Mouse (Mus musculus) ES-E14 (cell line): ENCODE results near the gene Gatad2a. TPM values are rescaled to one million over a fixed set of nuclear protein-coding genes. Genes with fewer than 3 reads are reported as not detected.

Experiments used
- DNase-seq: peaks from one replicate; pipeline ENCODE4 v3.0.0-alpha.2; 2013; ENCODE audit warnings: low read depth, low spot score
- H3K27ac ChIP-seq: 2 replicates; pipeline ENCODE4 v1.5.1; 2012; ENCODE audit warnings: low read depth, mild to moderate bottlenecking, low read length, moderate library complexity, mixed read lengths; ENCODE audit not compliant: poor library complexity, insufficient read depth, severe bottlenecking
- H3K36me3 ChIP-seq: 2 replicates; pipeline ENCODE4 v1.6.1; 2012; ENCODE audit warnings: mild to moderate bottlenecking, low read length, moderate library complexity, mixed read lengths; ENCODE audit not compliant: control insufficient read depth, poor library complexity, insufficient read depth, severe bottlenecking
- H3K4me1 ChIP-seq, 2 experiments: fragments of 150-350 bp in 1 of 2; sonication (generic) in 1 of 2; 2 replicates each; pipeline ENCODE4 v1.6.1; 2012; ENCODE audit warnings: low read length in 2 of 2, mild to moderate bottlenecking in 1 of 2, mixed read lengths in 1 of 2; ENCODE audit not compliant: control insufficient read depth in 2 of 2, insufficient read depth in 2 of 2, poor library complexity in 1 of 2
- H3K4me3 ChIP-seq, 2 experiments: fragments of 150-350 bp in 1 of 2; sonication (generic) in 1 of 2; 2 replicates each; pipeline ENCODE4 v1.5.1; 2012; ENCODE audit warnings: low read length in 2 of 2, low read depth in 1 of 2, mild to moderate bottlenecking in 1 of 2, mixed read lengths in 1 of 2; ENCODE audit not compliant: insufficient read depth in 1 of 2, poor library complexity in 1 of 2, severe bottlenecking in 1 of 2
- H3K9ac ChIP-seq: 2 replicates; pipeline ENCODE4 v1.6.1; 2012; ENCODE audit warnings: low read depth, mild to moderate bottlenecking, low read length, mixed read lengths; ENCODE audit not compliant: poor library complexity, insufficient read depth, severe bottlenecking
- H3K9me3 ChIP-seq: fragments of 150-350 bp; sonication (generic); 2 replicates; pipeline ENCODE4 v1.6.1; 2012; ENCODE audit warnings: low read depth, mild to moderate bottlenecking, low read length; ENCODE audit not compliant: control insufficient read depth, insufficient read depth
- CHD2 ChIP-seq: IDR thresholded peaks from 2 replicates; pipeline ENCODE4 v1.6.1; 2014; ENCODE audit warnings: mild to moderate bottlenecking, low read depth, low read length, inconsistent platforms
- HCFC1 ChIP-seq: IDR thresholded peaks from 2 replicates; pipeline ENCODE4 v1.6.1; 2012; ENCODE audit warnings: low read length, inconsistent platforms, borderline replicate concordance; ENCODE audit not compliant: insufficient read depth
- MAFK ChIP-seq: IDR thresholded peaks from 2 replicates; pipeline ENCODE4 v1.6.1; 2014; ENCODE audit warnings: mild to moderate bottlenecking, low read depth, low read length, inconsistent platforms; ENCODE audit not compliant: insufficient read depth
- ZC3H11A ChIP-seq: IDR thresholded peaks from 2 replicates; pipeline ENCODE4 v1.6.1; 2012; ENCODE audit warnings: low read depth, mild to moderate bottlenecking, inconsistent platforms, low read length, borderline replicate concordance
- ZNF384 ChIP-seq: IDR thresholded peaks from 2 replicates; pipeline ENCODE4 v1.6.1; 2012; ENCODE audit warnings: low read depth, low read length, inconsistent platforms
- in situ Hi-C, 2 experiments: fragments of 600-800 bp; cut with MboI; formaldehyde crosslinking; loops; one replicate each; pipeline ENCODE4 v1.15.1; 2025; ENCODE audit warnings: low sequenced_read_pairs in 2 of 2, inconsistent platforms in 1 of 2; ENCODE audit not compliant: unreplicated experiment in 2 of 2
- total RNA-seq: library from RNA; depleted of rRNA; stranded (reverse); fragments of 300-350 nt; gene quantifications from 2 replicates; pipeline ENCODE4 v1.2.3, GENCODE M21; 2012

The Gatad2a gene
- total RNA-seq, 1 experiment, result 139 TPM

DNA sequence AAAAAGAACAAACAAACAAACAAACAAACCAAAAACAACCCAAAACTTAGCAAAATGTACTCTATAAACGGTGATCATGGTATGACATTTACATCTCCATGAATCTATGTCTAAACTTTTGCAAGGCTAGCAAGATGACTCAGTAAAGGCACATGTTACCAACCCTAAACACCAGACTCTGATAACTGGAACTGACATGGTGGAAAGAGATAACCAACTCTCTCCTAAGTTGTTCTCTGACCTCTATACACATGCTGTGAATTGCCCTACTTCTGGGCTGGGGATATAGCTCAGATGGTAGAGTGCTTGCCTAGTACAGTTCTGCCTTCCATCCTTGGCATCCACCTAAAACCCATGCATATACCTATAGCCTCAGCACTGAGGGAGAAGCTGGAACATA lies 41.8 kb upstream of the Gatad2a start:
- H3K36me3 ChIP-seq, result no peaks in the 10 kb centered on the region; the same call in none of the 2 replicates

GRCm38 (mm10) chr8:70030255-70030654 lies 34.1 kb upstream of the Gatad2a start:
- no peaks in the 10 kb centered on the region for H3K4me1 ChIP-seq
- no peak for DNase-seq
- in situ Hi-C loops, result no loop called here
- no peaks in the 10 kb centered on the region for H3K9me3 ChIP-seq
- H3K4me3 ChIP-seq, result no peak overlapping the region
- TF ChIP-seq MAFK (no peak), ZC3H11A (no peak), HCFC1 (no peak), ZNF384 (no peak), CHD2 (no peak)
- H3K9ac ChIP-seq, result no peak overlapping the region
- peaks cover 37% of the 10 kb centered on the region for H3K36me3 ChIP-seq
- no peak overlapping the region for H3K27ac ChIP-seq

More for the DNA sequence above, 41.8 kb upstream of the Gatad2a start:
- no peak overlapping the region for H3K9ac ChIP-seq
- no peak for TF ChIP-seq HCFC1
- no peak for TF ChIP-seq CHD2
- TF ChIP-seq MAFK, result no peak
- TF ChIP-seq ZNF384, result no peak
- no peak for TF ChIP-seq ZC3H11A
- no peak for DNase-seq
- in situ Hi-C loops, result no loop called here
- H3K27ac ChIP-seq, result no peak overlapping the region
- H3K4me1 ChIP-seq, result 0 out of 4 replicates have a peak, but pooled peaks cover 0 to 2% of the 10 kb centered on the region in 2 experiments
- H3K9me3 ChIP-seq, result no peaks in the 10 kb centered on the region
- H3K4me3 ChIP-seq, result no peak overlapping the region

DNA sequence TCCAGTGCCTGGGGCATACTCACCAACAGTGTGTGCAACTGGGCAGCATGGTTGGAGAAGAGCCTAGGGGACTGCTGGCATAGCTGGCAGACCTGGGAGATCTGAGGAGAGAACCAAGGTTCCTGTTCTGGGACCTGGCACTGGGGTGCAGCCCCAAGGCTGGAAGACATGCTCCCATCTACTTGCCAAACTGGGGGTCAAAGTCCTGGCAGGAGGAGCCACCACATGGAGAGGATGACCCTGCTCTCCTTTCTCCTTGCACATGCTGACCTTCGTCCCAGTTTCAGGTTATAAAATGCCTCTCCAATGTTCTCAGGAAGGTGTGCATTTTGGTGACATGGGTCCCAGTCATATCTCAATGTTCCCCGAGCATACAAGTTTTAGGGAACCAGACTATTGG lies 30.0 kb upstream of the Gatad2a start:
- TF ChIP-seq CHD2, result no peak
- no peak for TF ChIP-seq HCFC1
- no peak for DNase-seq
- H3K4me1 ChIP-seq, result no peaks in the 10 kb centered on the region
- H3K9me3 ChIP-seq, result no peaks in the 10 kb centered on the region
- no peak overlapping the region for H3K9ac ChIP-seq
- in situ Hi-C loops, result no loop called here
- H3K36me3 ChIP-seq, result peaks cover 63% of the 10 kb centered on the region
- no peak overlapping the region for H3K27ac ChIP-seq
- H3K4me3 ChIP-seq, result no peak overlapping the region

DNA sequence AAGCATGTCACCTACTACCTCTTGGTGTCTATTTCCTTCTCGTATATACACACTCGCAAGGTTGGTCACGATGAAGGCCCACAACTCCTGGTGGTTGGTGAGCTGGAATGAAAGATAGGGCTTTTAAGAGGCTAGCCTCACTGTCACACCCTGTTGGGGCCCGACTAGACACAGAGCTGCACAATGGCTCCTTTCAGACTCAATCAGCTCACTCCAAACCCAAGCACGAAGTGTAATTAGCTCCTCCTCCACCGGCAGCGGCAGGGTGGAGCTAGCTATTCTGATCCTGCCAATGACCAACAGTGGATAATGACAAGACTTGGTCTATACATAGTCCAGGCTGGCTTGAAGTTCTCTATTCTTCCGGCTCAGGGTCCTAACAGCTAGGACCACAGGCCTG lies 27.4 kb upstream of the Gatad2a start:
- in situ Hi-C loops, result no loop called here
- Histone ChIP-seq H3K9ac (no peak overlapping the region), H3K36me3 (peaks cover 79% of the 10 kb centered on the region), H3K4me1 (no peaks in the 10 kb centered on the region), H3K4me3 (no peak overlapping the region), H3K9me3 (no peaks in the 10 kb centered on the region), H3K27ac (no peak overlapping the region)
- DNase-seq, result no peak
- TF ChIP-seq CHD2 (no peak), ZNF384 (no peak), MAFK (no peak), ZC3H11A (no peak), HCFC1 (no peak)

- H3K9me3 ChIP-seq, result no peaks in the 10 kb centered on the region
- no peak overlapping the region for H3K27ac ChIP-seq
- in situ Hi-C loops, result no loop called here
- H3K36me3 ChIP-seq, result peaks cover 17% of the 10 kb centered on the region; the same call in 1 of the 2 replicates
- H3K4me3 ChIP-seq, result no peak overlapping the region
- no peak for DNase-seq
- no peak overlapping the region for H3K9ac ChIP-seq
- H3K4me1 ChIP-seq, result peaks cover 4 to 5% of the 10 kb centered on the region in 2 experiments; a peak in 1 of 4 replicates
- TF ChIP-seq ZC3H11A, result no peak
- TF ChIP-seq HCFC1, result no peak
- TF ChIP-seq CHD2, result no peak
These were observed 18.8 kb upstream of the Gatad2a start for GRCm38 (mm10) chr8:70015017-70015416.
